Mouse (Mus musculus): ENCODE data around the gene Pmm2. TPM values are rescaled to one million over a fixed set of nuclear protein-coding genes. Genes with fewer than 3 reads are reported as not detected.

The Pmm2 gene
- total RNA-seq, 2 experiments from 2014 or later: 80.1 to 118 TPM

GRCm38 (mm10) chr16:8676228-8676627 lies 38.8 kb downstream of the Pmm2 start:
- peak; percentile 44 for ATAC-seq (replicated peaks; ENCODE audit: low FRiP score, poor library complexity, severe bottlenecking)

GRCm38 (mm10) chr16:8676800-8677199 lies 39.3 kb downstream of the Pmm2 start:
- ATAC-seq (replicated peaks; ENCODE audit: low FRiP score, poor library complexity, severe bottlenecking): peak; percentile 49

- peak; percentile 67 for ATAC-seq (replicated peaks; ENCODE audit: low FRiP score, poor library complexity, severe bottlenecking)
Measured at GRCm38 (mm10) chr16:8678035-8678434, 40.6 kb downstream of the Pmm2 start.

- ATAC-seq (replicated peaks; ENCODE audit: low FRiP score, poor library complexity, severe bottlenecking): peak; percentile 60
Measured at GRCm38 (mm10) chr16:8678676-8679075, 41.2 kb downstream of the Pmm2 start.

GRCm38 (mm10) chr16:8679780-8680179 lies 42.3 kb downstream of the Pmm2 start:
- no peak for ATAC-seq (replicated peaks; ENCODE audit: low FRiP score, poor library complexity, severe bottlenecking)

- no peak for ATAC-seq (replicated peaks; ENCODE audit: low FRiP score, poor library complexity, severe bottlenecking)
Measured at GRCm38 (mm10) chr16:8680470-8680869, 43.0 kb downstream of the Pmm2 start, which contains the start of gene Gm5767. Gm5767 (plus strand) TSS chr16:8680770.

GRCm38 (mm10) chr16:8685087-8685486 lies 47.6 kb downstream of the Pmm2 start:
- no peak for ATAC-seq (replicated peaks; ENCODE audit: low FRiP score, poor library complexity, severe bottlenecking)

- ATAC-seq (replicated peaks; ENCODE audit: low FRiP score, poor library complexity, severe bottlenecking): peak; percentile 57
Measured at GRCm38 (mm10) chr16:8686121-8686870, 48.8 kb downstream of the Pmm2 start.

GRCm38 (mm10) chr16:8686871-8687535 lies 49.5 kb downstream of the Pmm2 start:
- ATAC-seq (replicated peaks; ENCODE audit: low FRiP score, poor library complexity, severe bottlenecking): peak; percentile 89

GRCm38 (mm10) chr16:8687559-8688112 lies 50.2 kb downstream of the Pmm2 start:
- no peak for ATAC-seq (replicated peaks; ENCODE audit: low FRiP score, poor library complexity, severe bottlenecking)

GRCm38 (mm10) chr16:8689979-8690656 lies 52.6 kb downstream of the Pmm2 start:
- ATAC-seq (replicated peaks; ENCODE audit: low FRiP score, poor library complexity, severe bottlenecking): no peak

GRCm38 (mm10) chr16:8691206-8691605 lies 53.7 kb downstream of the Pmm2 start:
- no peak for ATAC-seq (replicated peaks; ENCODE audit: low FRiP score, poor library complexity, severe bottlenecking)

- ATAC-seq (replicated peaks; ENCODE audit: low FRiP score, poor library complexity, severe bottlenecking): no peak
Measured at GRCm38 (mm10) chr16:8699556-8699955, 62.1 kb downstream of the Pmm2 start.

GRCm38 (mm10) chr16:8700586-8700985 lies 63.1 kb downstream of the Pmm2 start:
- ATAC-seq (replicated peaks; ENCODE audit: low FRiP score, poor library complexity, severe bottlenecking): no peak

GRCm38 (mm10) chr16:8711998-8712397 lies 74.5 kb downstream of the Pmm2 start:
- ATAC-seq (replicated peaks; ENCODE audit: low FRiP score, poor library complexity, severe bottlenecking): no peak

Other genes with a start within 250 kb of the Pmm2 start
- gene Tmem114, start 212.5 kb upstream of the Pmm2 start, total RNA-seq (2015; ENCODE audit: low replicate concordance): not detected in 2 replicates
- gene Tmem114, start 212.5 kb upstream of the Pmm2 start, total RNA-seq (2017; ENCODE audit: low replicate concordance): not detected in 2 replicates
- gene Mettl22, start 166.9 kb upstream of the Pmm2 start, total RNA-seq (2015; ENCODE audit: low replicate concordance): 2.9 and 6.7 TPM in 2 replicates
- gene Mettl22, start 166.9 kb upstream of the Pmm2 start, total RNA-seq (2017; ENCODE audit: low replicate concordance): 0.13 TPM in 1 of 2 replicates, not detected in the other
- gene Abat, start 124.2 kb upstream of the Pmm2 start, total RNA-seq (2015; ENCODE audit: low replicate concordance): 3.4 and 5.0 TPM in 2 replicates
- 0.76 and 2.1 TPM in 2 replicates for gene Abat, start 124.2 kb upstream of the Pmm2 start, total RNA-seq (2017; ENCODE audit: low replicate concordance)
- gene Tmem186, start within 50 bp of the Pmm2 start, total RNA-seq (2015; ENCODE audit: low replicate concordance): 6.7 and 11.9 TPM in 2 replicates
- gene Tmem186, start within 50 bp of the Pmm2 start, total RNA-seq (2017; ENCODE audit: low replicate concordance): 10.9 and 12.5 TPM in 2 replicates
- gene Carhsp1, start 34.5 kb downstream of the Pmm2 start, total RNA-seq (2015; ENCODE audit: low replicate concordance): 176 and 189 TPM in 2 replicates
- 200 and 217 TPM in 2 replicates for gene Carhsp1, start 34.5 kb downstream of the Pmm2 start, total RNA-seq (2017; ENCODE audit: low replicate concordance)
- not detected in 2 replicates for gene Gm5767, start 43.1 kb downstream of the Pmm2 start, total RNA-seq (2015; ENCODE audit: low replicate concordance)
- gene Gm5767, start 43.1 kb downstream of the Pmm2 start, total RNA-seq (2017; ENCODE audit: low replicate concordance): not detected in 2 replicates
- gene Usp7, start 154.6 kb downstream of the Pmm2 start, total RNA-seq (2015; ENCODE audit: low replicate concordance): 742 and 897 TPM in 2 replicates
- 1,089 and 1,449 TPM in 2 replicates for gene Usp7, start 154.6 kb downstream of the Pmm2 start, total RNA-seq (2017; ENCODE audit: low replicate concordance)
- gene 1810013L24Rik, start 192.4 kb downstream of the Pmm2 start, total RNA-seq (2015; ENCODE audit: low replicate concordance): 77.8 and 106 TPM in 2 replicates
- 120 and 143 TPM in 2 replicates for gene 1810013L24Rik, start 192.4 kb downstream of the Pmm2 start, total RNA-seq (2017; ENCODE audit: low replicate concordance)

Measured in erythroid progenitor cell, adult 5-6 weeks (primary cell).